Mouse (Mus musculus) heart, adult 10 weeks (tissue): ENCODE data around the gene Clspn. TPM values are rescaled to one million over a fixed set of nuclear protein-coding genes. Genes with fewer than 3 reads are reported as not detected.

Source experiments
- polyA plus RNA-seq: library from polyadenylated mRNA; stranded (reverse); fragments of 350-450 nt; fragmentation: Illumina TruSeq; extraction: RNeasy Lipid Tissue Mini Kit (QIAGEN cat#74804); gene quantifications from one replicate; pipeline ENCODE4 v1.2.3, GENCODE M21; 2014; ENCODE audit warnings: low read depth, low replicate concordance

The Clspn gene
- polyA plus RNA-seq, result 0.31 TPM

DNA sequence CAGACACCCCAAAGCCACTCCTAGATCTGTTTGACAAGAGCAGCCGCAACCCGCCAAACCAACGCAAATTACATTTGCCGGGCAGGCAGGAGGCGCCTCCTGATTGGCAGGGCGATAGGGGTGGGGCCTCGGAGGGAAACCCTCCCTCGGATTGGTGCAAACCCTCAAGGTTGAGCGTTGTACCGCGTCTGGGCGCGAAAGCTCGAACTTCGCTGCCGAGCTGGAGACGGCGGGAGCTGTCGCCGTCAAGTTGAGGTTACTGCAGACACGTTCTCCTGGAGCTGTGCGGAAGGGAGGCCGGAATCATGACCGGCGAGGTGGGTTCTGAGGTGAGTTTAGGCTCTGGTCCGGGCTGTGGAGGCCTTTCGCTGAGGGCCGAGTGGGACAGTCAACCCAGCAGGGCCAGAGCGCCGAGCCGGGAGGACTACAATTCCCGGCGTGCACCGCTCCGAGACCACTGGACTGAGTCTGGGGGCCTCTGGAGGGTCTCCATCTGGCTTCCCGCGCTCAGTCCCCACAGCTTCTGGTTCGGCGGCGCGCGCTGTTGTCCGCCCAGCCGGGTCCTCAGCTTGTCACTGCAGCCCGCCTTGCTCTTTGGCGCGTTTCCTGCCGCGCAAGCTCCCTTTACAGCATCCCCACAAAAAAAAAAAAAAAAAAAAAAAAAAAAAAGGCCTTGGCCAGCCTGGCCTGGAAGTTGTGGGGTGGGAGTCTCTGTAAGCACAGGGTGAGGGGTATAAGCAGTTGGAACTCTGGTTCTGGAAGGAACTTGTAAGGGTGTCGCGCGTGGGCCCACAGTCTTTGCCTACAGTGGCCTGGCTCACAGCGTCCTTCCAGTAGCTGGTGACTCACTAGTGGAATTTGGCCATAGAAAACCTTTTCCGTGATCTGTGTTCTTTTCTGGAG is at the start of gene Clspn:
Gene Clspn (plus strand): TSS at position 127 of the 903 bp plus-strand sequence.

DNA sequence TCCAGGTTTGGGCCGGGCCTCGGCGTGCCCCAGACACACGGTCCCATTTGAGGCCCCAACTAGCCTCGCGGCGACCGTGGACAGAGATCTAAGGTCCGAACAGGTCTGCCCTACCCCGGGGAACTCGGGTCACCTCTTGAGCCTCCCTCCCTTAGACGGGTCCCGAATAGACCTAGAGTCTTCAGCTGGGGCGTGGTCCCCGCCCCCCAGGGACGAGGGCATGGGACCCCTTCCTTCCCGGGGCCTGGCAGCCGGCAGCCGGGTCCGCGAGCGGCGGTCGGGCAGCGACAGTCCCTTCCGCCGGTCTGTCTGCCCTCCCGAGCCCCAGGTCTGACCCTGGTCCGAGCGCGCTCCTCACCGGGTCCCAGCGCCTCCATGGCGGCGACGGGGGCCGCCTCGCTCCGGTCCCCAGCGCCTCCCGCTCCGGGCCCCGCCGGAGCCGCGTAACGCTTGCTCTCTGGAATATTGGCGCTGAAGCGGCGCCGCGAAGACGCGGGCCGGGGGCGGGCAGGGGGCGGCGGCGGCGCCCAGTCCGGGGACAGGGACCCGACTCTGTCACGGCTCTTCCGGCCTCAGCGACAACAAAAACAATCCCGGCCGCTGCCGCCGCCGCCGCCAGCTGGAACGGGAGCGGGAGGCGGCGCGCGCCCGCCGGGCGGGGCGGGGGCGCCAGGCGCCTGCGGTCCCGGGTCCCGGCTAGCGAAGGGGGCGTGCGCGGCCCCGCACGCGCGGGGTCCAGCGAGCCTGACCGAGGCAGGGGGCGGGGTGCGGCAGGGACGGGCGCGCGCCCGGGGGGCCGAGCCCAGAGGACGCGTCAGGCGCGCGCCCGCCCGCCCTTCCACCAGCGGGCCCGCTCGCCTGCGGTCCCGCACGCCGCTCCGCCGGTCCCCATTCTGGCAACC is 23.7 kb upstream of the Clspn start, which contains the start of gene Ago4:
Gene Ago4 (minus strand): TSS at position 646 of the 902 bp plus-strand sequence.

DNA sequence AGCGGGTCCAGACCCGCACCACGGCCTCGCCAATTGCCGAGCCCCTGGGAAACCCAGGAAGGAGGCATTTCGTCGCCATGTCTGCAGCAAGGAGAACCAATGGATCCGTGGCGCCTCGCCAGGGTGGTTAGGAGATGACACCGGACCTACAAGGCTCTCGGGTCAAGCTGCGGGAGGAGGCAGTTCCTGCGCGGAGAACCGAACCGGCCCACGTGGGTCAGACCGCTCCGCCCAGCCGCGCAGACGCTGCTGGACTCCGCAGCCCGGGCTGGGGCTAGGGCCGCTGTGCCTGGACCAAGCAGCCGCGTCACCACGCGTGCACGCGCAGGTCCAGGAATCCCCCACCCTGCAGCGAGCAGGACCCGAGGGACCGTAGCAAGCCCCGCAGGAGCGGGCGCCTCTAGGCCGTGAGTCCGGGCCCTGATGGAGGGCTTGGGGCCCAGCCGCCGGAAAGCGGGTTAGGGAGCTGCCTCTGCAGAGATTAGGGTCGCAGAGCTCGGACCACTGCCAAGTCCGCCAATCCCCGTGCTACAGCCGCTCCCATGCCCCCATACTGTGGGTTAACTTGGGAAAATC is 53.0 kb downstream of the Clspn start, which contains the start of gene 5730409E04Rik:
Gene 5730409E04Rik (plus strand): TSS at position 213 of the 576 bp plus-strand sequence.

Other genes with a start within 250 kb of the Clspn start
- 15.6 TPM for gene Adprhl2, start 235.2 kb upstream of the Clspn start, polyA plus RNA-seq
- 1.8 TPM for gene Tekt2, start 231.2 kb upstream of the Clspn start, polyA plus RNA-seq
- gene Ago3, start 127.4 kb upstream of the Clspn start, polyA plus RNA-seq, result 4.7 TPM
- 10.3 TPM for gene Ago1, start 88.4 kb upstream of the Clspn start, polyA plus RNA-seq
- gene Ago4, start 23.5 kb upstream of the Clspn start, polyA plus RNA-seq, result 6.7 TPM
- gene 5730409E04Rik, start 52.9 kb downstream of the Clspn start, polyA plus RNA-seq, result 16.3 TPM
- 186 TPM for gene Psmb2, start 120.7 kb downstream of the Clspn start, polyA plus RNA-seq
- not detected for gene Tfap2e, start 179.3 kb downstream of the Clspn start, polyA plus RNA-seq
- 12.7 TPM for gene Ncdn, start 196.5 kb downstream of the Clspn start, polyA plus RNA-seq
- gene AU040320, start 196.6 kb downstream of the Clspn start, polyA plus RNA-seq, result 27.0 TPM